Mouse (Mus musculus) hindbrain, embryonic 12.5 days (tissue): ENCODE results near the gene Ell3. TPM values are rescaled to one million over a fixed set of nuclear protein-coding genes. Genes with fewer than 3 reads are reported as not detected.

Experiments used
- ATAC-seq: fragments of 200-750 bp; cut with Nextera tagmentation; 2 replicates; pipeline ENCODE4 v1.8.0; 2017; ENCODE audit warnings: moderate TSS enrichment; ENCODE audit not compliant: low FRiP score
- H3K27ac ChIP-seq: fragments of 300-500 bp; sonication (generic); 2 replicates; pipeline ENCODE4 v1.5.1; 2016; ENCODE audit warnings: mild to moderate bottlenecking
- H3K27me3 ChIP-seq: fragments of 300-500 bp; sonication (generic); 2 replicates; pipeline ENCODE4 v1.6.1; 2016; ENCODE audit warnings: mild to moderate bottlenecking
- H3K36me3 ChIP-seq: fragments of 300-500 bp; sonication (generic); 2 replicates; pipeline ENCODE4 v1.6.1; 2016; ENCODE audit warnings: mild to moderate bottlenecking
- H3K4me1 ChIP-seq: fragments of 300-500 bp; sonication (generic); 2 replicates; pipeline ENCODE4 v1.6.1; 2016
- H3K4me2 ChIP-seq: fragments of 300-500 bp; sonication (generic); replicated peaks from 2 replicates; pipeline ENCODE4 v1.6.1; 2016; ENCODE audit warnings: mild to moderate bottlenecking
- H3K4me3 ChIP-seq: fragments of 300-500 bp; sonication (generic); 2 replicates; pipeline ENCODE4 v1.5.1; 2016; ENCODE audit warnings: mild to moderate bottlenecking
- H3K9ac ChIP-seq: fragments of 300-500 bp; sonication (generic); 2 replicates; pipeline ENCODE4 v1.6.1; 2016; ENCODE audit warnings: mild to moderate bottlenecking, moderate library complexity
- H3K9me3 ChIP-seq: fragments of 300-500 bp; sonication (generic); replicated peaks from 2 replicates; pipeline ENCODE4 v1.6.1; 2016; ENCODE audit warnings: mild to moderate bottlenecking
- WGBS: fragments of 180-500 bp; shearing (Covaris S2); methylation state at CpG from one replicate; pipeline ENCODE4 v1.1.7; 2016; 5-methylcytosine and 5-hydroxymethylcytosine counted together
- polyA plus RNA-seq: library from polyadenylated mRNA; unstranded; fragments of >200 nt; fragmentation: Nextera tagmentation; extraction: Ambion mirVana; gene quantifications from 2 replicates; pipeline ENCODE4 v1.2.1, GENCODE M21; 2016

The Ell3 gene
- polyA plus RNA-seq, 1 experiment from 2014 or later = 5.7 TPM

DNA sequence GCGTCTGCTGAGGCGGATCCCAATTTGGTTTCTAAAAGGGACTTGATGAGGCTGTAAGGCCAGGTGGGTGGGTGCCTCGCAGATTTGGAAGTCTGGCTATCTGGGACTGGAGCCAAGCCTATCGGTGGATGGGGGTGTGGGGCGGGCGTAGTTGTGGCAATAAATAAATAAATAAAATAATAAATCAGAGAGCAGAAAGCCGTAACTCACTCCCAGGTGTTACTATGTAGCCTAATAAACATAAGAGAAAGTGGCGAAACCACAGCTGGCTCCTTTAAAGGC, 1.1 kb downstream of the Ell3 start:
- peak overlapping the region; percentile 60 for H3K4me2 ChIP-seq
- WGBS = 21% methylated on average over 8 of the region's 8 CpGs
- no peak for ATAC-seq
- peaks cover 15% of the 10 kb centered on the region for H3K36me3 ChIP-seq
- H3K9me3 ChIP-seq = no peaks in the 10 kb centered on the region
- peaks cover 23% of the 10 kb centered on the region for H3K4me1 ChIP-seq
- H3K9ac ChIP-seq = peak overlapping the region; percentile 8; the same call in 1 of the 2 replicates
- H3K27ac ChIP-seq = no peak overlapping the region
- peaks cover 31% of the 10 kb centered on the region for H3K27me3 ChIP-seq
- H3K4me3 ChIP-seq = 0 out of 2 replicates have a peak overlapping the region, but pooled peaks have one; percentile 35

DNA sequence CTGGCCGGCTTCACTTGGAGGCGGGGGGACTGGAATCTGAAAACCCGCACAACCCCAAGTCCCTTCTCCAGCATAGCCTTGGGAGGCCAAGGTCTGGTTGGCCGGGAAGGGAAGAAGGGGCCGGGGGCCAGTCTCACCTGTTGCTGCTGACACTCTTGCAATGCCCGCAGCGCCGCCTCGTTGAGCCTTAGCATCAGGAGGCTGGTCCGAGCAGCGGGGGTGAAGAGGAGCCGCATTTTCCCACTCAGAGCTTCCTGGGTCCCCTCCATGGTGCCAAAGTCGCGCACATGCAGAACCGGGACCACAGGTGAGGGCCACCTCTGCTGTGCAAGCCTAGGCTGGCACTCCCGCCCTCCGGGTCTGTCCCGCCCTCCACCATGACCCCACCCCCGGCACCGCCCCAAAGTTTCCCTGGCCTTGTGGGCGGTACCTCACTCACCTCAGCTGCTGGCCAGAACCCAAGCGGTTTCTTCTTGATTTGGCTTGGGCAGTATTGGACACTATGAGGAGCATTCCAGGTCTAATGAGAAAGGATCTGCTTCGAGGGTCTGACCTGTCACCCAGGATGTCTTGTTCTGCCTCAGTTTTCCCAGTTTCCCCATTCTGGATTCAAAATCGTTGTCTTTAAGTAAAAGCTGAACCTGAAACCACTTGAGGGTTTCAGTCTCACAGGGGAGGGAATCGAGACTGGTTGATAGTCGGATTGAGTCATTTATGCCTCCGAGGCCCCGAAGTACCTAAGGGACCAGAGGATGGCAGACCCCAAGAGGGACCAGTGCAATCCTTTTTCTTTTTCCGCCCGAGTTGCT, 1.6 kb downstream of the Ell3 start:
- ATAC-seq = 0 out of 2 replicates have a peak, but pooled peaks have one; percentile 50
- peaks cover 21% of the 10 kb centered on the region for H3K36me3 ChIP-seq
- peaks cover 31% of the 10 kb centered on the region for H3K27me3 ChIP-seq
- peak overlapping the region; percentile 60 for H3K4me2 ChIP-seq
- H3K9me3 ChIP-seq = no peaks in the 10 kb centered on the region
- peak overlapping the region; percentile 45 for H3K9ac ChIP-seq
- peaks cover 20% of the 10 kb centered on the region for H3K4me1 ChIP-seq
- no peak overlapping the region for H3K27ac ChIP-seq
- H3K4me3 ChIP-seq = peak overlapping the region; percentile 35
- WGBS = 2% methylated on average over 30 of the region's 30 CpGs

DNA sequence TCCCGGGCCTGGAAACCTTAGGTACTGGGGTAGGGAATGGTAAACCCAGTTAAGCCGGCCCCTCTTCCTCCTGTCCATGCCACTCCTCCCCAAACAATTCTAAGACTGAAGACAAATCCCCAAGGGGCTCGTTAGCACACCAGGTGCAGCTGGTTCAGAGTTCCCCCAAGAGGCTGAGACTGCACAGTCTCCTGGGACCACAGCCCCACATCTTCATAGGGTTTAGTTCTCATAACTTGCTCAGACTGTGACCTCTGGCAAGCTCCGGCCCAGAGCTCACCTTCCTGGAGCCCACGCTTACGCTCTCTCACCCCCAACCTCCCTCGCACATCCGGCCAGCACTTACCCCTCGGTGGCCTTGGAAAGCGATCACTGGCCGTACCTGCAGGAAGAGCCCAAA, 2.3 kb downstream of the Ell3 start:
- H3K9ac ChIP-seq = peak overlapping the region; percentile 45
- peaks cover 31% of the 10 kb centered on the region for H3K27me3 ChIP-seq
- H3K27ac ChIP-seq = no peak overlapping the region
- WGBS = 9% methylated on average over 11 of the region's 11 CpGs
- peaks cover 27% of the 10 kb centered on the region for H3K36me3 ChIP-seq
- peak overlapping the region; percentile 60 for H3K4me2 ChIP-seq
- ATAC-seq = no peak
- peak overlapping the region; percentile 35 for H3K4me3 ChIP-seq
- H3K9me3 ChIP-seq = no peaks in the 10 kb centered on the region
- peaks cover 20% of the 10 kb centered on the region for H3K4me1 ChIP-seq

DNA sequence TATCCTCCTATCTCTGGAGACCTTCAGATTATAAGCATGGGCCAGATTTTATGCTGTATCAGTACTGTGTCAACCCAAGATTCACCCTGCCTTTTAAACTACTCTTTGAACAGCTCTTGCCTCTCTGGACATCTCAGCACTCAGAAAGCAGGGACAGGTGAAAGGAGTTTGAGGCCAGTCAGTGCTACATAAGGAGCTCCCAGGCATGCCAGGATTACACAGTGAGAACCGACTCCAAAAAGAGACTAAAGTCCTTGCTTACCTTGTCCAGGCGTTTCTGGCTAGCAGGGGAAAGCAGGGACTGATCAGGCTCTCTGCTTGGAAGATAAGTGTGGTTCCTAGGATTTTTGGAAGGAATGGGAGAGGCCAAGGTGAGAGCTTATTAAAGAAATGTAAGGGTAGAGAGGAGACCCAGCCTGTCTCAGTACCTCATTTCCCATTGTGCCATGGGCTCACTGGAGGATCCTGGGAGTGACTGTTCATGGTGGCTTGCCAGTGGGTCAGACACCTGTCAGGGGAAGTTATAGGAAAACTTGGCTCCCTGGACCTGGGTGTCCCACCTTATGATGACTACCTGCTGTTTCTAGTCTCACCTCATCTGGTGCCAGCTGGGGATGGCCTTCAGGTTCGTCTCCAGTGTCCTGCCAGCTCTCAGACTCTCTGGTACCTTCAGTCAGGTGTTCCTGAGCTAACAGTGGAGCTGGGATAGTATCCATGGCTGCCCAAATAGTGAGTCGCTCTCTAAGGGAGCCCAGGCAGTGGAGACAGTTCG, 3.1 kb downstream of the Ell3 start:
- Histone ChIP-seq H3K27ac (no peak overlapping the region), H3K9me3 (no peaks in the 10 kb centered on the region), H3K4me2 (no peak overlapping the region), H3K4me1 (peaks cover 20% of the 10 kb centered on the region), H3K27me3 (peaks cover 31% of the 10 kb centered on the region), H3K36me3 (peaks cover 32% of the 10 kb centered on the region), H3K9ac (no peak overlapping the region), H3K4me3 (no peak overlapping the region)
- no peak for ATAC-seq
- WGBS = 63% methylated on average over 5 of the region's 5 CpGs

DNA sequence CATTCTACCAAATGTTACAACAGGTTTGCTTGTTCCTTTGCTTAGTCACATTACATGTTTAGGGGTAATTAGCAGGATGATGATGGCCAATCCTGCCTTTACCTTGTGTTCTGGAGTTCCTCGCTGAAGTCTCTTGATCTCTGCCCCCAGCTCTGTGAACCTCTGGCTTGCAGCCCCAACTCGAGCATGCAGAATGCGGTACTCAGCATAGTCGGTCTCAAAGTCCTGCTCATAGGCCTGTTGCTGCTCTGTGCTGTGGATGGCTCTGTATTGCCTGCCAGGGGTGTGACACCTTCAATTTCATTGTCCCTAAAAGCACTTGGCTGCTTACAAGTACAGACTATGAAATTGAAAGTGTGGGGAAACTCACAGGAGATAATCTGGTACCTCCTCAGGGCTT, 4.3 kb downstream of the Ell3 start:
- no peak overlapping the region for H3K27ac ChIP-seq
- H3K9me3 ChIP-seq = no peaks in the 10 kb centered on the region
- H3K4me2 ChIP-seq = no peak overlapping the region
- no peak overlapping the region for H3K4me3 ChIP-seq
- H3K36me3 ChIP-seq = peaks cover 44% of the 10 kb centered on the region
- no peak for ATAC-seq
- H3K9ac ChIP-seq = no peak overlapping the region
- WGBS = 82% methylated on average over 4 of the region's 4 CpGs
- H3K4me1 ChIP-seq = peaks cover 20% of the 10 kb centered on the region
- peaks cover 31% of the 10 kb centered on the region for H3K27me3 ChIP-seq

DNA sequence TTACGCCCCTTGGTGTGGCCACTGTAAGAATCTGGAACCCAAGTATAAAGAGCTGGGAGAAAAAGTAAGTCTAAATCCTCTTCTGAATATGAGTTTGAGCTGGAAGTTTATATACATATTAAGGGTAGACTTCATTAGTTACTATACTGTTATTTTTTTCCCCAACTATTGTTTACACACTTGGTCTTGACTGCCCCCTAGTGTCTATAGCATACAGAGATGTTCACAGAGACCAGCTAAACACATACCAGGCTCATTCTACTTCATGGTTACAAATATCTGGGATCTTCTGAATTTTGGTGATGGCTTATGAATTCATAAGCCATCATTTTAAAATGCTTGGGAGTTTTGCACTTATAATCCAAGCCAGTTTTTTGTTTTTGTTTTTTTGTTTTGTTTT, 9.2 kb downstream of the Ell3 start:
- no peak overlapping the region for H3K27ac ChIP-seq
- no peaks in the 10 kb centered on the region for H3K4me1 ChIP-seq
- no peak overlapping the region for H3K4me3 ChIP-seq
- H3K4me2 ChIP-seq = no peak overlapping the region
- no peaks in the 10 kb centered on the region for H3K27me3 ChIP-seq
- no peaks in the 10 kb centered on the region for H3K9me3 ChIP-seq
- 97% methylated on average over 1 of the region's 1 CpGs for WGBS
- H3K36me3 ChIP-seq = peaks cover 92% of the 10 kb centered on the region
- no peak overlapping the region for H3K9ac ChIP-seq
- no peak for ATAC-seq

DNA sequence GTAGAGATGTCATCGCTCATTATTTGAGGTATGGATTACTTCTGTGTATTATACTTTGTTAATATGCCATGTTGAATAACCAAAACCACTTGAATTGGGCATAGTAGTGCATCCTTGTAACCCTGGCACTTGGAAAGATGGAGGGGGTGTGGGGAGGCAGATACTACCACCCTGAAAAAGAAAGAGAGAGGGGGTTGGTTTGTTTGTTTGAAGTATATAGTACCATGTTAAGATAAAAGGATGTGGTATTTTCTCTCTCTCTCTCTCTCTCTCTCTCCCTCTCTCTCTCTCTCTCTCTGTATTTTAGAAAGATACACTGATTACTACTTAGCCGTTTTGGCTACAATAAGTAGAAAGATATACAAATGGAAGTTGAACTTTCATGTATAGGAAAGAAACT, 18.2 kb downstream of the Ell3 start:
- Histone ChIP-seq H3K4me2 (no peak overlapping the region), H3K4me3 (no peak overlapping the region), H3K9ac (no peak overlapping the region), H3K4me1 (no peaks in the 10 kb centered on the region), H3K9me3 (no peaks in the 10 kb centered on the region), H3K36me3 (peaks cover 85% of the 10 kb centered on the region), H3K27ac (no peak overlapping the region), H3K27me3 (no peaks in the 10 kb centered on the region)
- ATAC-seq = no peak
- WGBS = 97% methylated on average over 2 of the region's 2 CpGs

DNA sequence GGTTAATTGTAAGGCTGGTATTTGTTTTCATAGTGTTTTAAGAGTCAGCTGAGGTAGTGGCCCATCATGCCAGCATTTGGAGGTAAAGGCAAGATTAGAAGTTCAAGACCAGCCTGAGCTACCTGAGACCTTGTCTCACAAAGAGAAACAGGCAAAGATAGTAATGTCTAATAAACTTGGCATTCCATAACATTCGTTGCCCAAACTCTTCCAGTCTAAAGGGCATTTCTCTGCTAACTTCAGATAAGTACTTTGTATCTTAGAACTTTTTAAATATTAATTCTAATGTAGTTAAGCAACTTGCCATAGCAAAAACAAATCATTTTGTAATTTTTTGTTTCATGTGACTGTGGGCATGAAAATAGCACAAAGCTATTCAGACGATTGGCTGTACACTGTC, 20.9 kb downstream of the Ell3 start:
- Histone ChIP-seq H3K27ac (no peak overlapping the region), H3K27me3 (no peaks in the 10 kb centered on the region), H3K4me2 (no peak overlapping the region), H3K36me3 (peaks cover 69% of the 10 kb centered on the region), H3K9me3 (no peaks in the 10 kb centered on the region), H3K4me1 (peaks cover 5% of the 10 kb centered on the region; the same call in 1 of the 2 replicates), H3K9ac (no peak overlapping the region), H3K4me3 (no peak overlapping the region)
- WGBS = 97% methylated on average over 2 of the region's 2 CpGs
- ATAC-seq = no peak

DNA sequence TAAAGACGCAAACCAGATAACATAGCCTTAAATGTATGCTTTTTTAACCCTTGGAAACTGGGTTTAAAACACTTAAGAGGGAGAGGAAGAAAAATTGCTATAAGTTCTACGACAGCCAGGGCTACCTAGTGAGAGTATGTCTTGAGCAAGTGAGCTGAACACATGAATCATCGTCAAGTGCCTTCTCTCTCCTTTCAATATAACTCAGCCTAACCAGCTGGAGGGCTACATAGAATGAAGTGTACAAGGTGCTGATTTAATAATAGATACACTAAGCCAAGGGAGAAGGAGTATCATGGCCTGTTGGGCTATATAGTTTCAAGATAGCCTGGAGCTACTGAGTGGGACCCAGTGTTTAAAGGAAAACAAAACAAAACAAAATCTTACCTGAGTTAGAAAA, 25.6 kb downstream of the Ell3 start:
- Histone ChIP-seq H3K27me3 (no peaks in the 10 kb centered on the region), H3K36me3 (peaks cover 32% of the 10 kb centered on the region), H3K9ac (no peak overlapping the region), H3K4me2 (no peak overlapping the region), H3K4me1 (peaks cover 27% of the 10 kb centered on the region), H3K9me3 (no peaks in the 10 kb centered on the region), H3K27ac (no peak overlapping the region), H3K4me3 (no peak overlapping the region)
- WGBS = 92% methylated on average over 3 of the region's 3 CpGs
- no peak for ATAC-seq

DNA sequence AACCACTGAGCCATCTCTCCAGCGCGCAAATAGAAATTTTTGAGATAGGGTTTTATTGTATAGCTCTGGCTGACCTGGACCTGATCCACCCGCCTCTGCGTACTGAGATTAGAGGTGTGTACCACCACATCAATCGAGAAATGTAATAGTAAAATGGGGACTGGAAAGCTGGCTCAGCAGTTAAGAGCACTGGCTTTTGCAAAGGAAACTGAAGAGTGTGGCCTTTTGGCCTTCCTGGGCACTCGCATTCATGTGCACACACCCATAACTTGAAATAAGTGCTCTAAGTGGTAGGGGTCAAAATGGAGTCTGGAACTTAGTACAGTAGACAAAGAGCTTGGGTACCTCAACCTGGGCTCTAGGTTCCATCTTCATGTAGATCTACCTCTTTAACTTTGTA, 27.7 kb downstream of the Ell3 start:
- H3K9me3 ChIP-seq = no peaks in the 10 kb centered on the region
- peaks cover 29% of the 10 kb centered on the region for H3K4me1 ChIP-seq
- no peak overlapping the region for H3K9ac ChIP-seq
- peaks cover 17% of the 10 kb centered on the region for H3K36me3 ChIP-seq
- 95% methylated on average over 6 of the region's 6 CpGs for WGBS
- H3K27ac ChIP-seq = no peak overlapping the region
- no peak for ATAC-seq
- H3K27me3 ChIP-seq = no peaks in the 10 kb centered on the region
- H3K4me2 ChIP-seq = peak overlapping the region; percentile 13; the same call in 1 of the 2 replicates
- H3K4me3 ChIP-seq = no peak overlapping the region

DNA sequence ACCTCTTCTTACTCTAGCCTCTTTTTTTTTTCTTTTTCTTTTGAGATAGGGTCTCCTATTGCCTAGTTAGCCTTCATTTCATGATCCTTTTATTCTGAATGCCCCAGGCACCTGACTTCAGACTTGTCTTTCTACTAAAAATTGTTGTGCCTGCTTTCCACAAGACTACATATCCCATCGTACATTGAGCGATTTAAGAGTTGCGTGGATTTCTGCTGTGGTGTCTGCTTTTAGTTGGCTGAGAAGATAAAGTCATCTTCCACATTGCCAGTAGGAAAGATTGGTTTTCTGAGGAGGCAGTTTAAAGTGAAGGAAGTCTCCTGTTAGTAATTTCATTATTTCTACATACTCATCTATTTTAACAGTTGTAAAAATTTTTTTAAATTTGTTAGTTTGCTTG, 28.5 kb downstream of the Ell3 start:
- peaks cover 29% of the 10 kb centered on the region for H3K4me1 ChIP-seq
- 92% methylated on average over 3 of the region's 3 CpGs for WGBS

DNA sequence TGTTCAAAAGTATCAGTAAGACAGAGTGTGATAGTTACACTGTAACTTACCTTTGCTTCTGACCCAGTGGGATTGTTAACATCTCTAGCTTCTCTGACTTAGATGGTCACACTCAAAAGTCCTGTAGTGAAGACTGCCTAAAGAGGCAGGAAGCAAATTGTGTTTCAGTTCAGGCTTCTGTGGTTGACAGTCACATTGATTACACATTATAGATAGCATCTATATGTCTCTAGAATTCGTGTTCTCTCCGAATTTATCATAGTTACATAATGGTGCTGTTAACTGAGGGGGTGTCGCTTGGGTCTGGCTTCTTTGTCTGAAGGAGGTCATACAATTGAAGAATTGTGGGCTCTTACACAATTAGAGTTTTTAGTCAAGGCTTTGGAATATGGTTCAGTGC, 29.0 kb downstream of the Ell3 start:
- Histone ChIP-seq H3K27ac (no peak overlapping the region), H3K9me3 (no peaks in the 10 kb centered on the region), H3K27me3 (no peaks in the 10 kb centered on the region), H3K9ac (peak overlapping the region; percentile 96), H3K36me3 (peaks cover 15% of the 10 kb centered on the region), H3K4me3 (peak overlapping the region; percentile 92), H3K4me2 (peak overlapping the region; percentile 70), H3K4me1 (peaks cover 29% of the 10 kb centered on the region)
- no peak for ATAC-seq
- WGBS = 59% methylated on average over 3 of the region's 3 CpGs

More for the DNA sequence above, 28.5 kb downstream of the Ell3 start:
- ATAC-seq = no peak
- Histone ChIP-seq H3K4me2 (peak overlapping the region; percentile 70), H3K27me3 (no peaks in the 10 kb centered on the region), H3K27ac (no peak overlapping the region), H3K36me3 (peaks cover 15% of the 10 kb centered on the region), H3K9ac (peak overlapping the region; percentile 96; the same call in 1 of the 2 replicates), H3K9me3 (no peaks in the 10 kb centered on the region), H3K4me3 (peak overlapping the region; percentile 92)
